Mouse (Mus musculus) hindbrain, embryonic 16.5 days (tissue): Measurements from ENCODE around the gene Oxt. TPM values are rescaled to one million over a fixed set of nuclear protein-coding genes. Genes with fewer than 3 reads are reported as not detected.

Experiments used
- ATAC-seq: fragments of 200-750 bp; cut with Nextera tagmentation; 2 replicates; pipeline ENCODE4 v1.8.0; 2017; ENCODE audit warnings: moderate TSS enrichment, moderate library complexity
- H3K27ac ChIP-seq: fragments of 300-500 bp; sonication (generic); 2 replicates; pipeline ENCODE4 v1.5.1; 2014; ENCODE audit warnings: low read depth, mild to moderate bottlenecking, control low read depth, low read length, moderate library complexity
- H3K27me3 ChIP-seq: fragments of 300-500 bp; sonication (generic); replicated peaks from 2 replicates; pipeline ENCODE4 v1.6.1; 2014; ENCODE audit warnings: low read length; ENCODE audit not compliant: control insufficient read depth, insufficient read depth
- H3K36me3 ChIP-seq: fragments of 300-500 bp; sonication (generic); 2 replicates; pipeline ENCODE4 v1.6.1; 2014; ENCODE audit warnings: mild to moderate bottlenecking, low read length, moderate library complexity, mixed read lengths; ENCODE audit not compliant: control insufficient read depth, insufficient read depth
- H3K4me1 ChIP-seq: fragments of 300-500 bp; sonication (generic); 2 replicates; pipeline ENCODE4 v1.6.1; 2014; ENCODE audit warnings: low read depth, low read length; ENCODE audit not compliant: control insufficient read depth, insufficient read depth
- H3K4me2 ChIP-seq: fragments of 300-500 bp; sonication (generic); 2 replicates; pipeline ENCODE4 v1.6.1; 2014; ENCODE audit warnings: mild to moderate bottlenecking, low read length, control low read depth, moderate library complexity
- H3K4me3 ChIP-seq: fragments of 300-500 bp; sonication (generic); 2 replicates; pipeline ENCODE4 v1.5.1; 2014; ENCODE audit warnings: mild to moderate bottlenecking, low read length, control low read depth, moderate library complexity
- H3K9ac ChIP-seq: fragments of 300-500 bp; sonication (generic); 2 replicates; pipeline ENCODE4 v1.6.1; 2014; ENCODE audit warnings: low read depth, mild to moderate bottlenecking, control low read depth, low read length, moderate library complexity
- H3K9me3 ChIP-seq: fragments of 300-500 bp; sonication (generic); 2 replicates; pipeline ENCODE4 v1.6.1; 2014; ENCODE audit warnings: mild to moderate bottlenecking, low read length, moderate library complexity; ENCODE audit not compliant: control insufficient read depth
- WGBS: fragments of 180-500 bp; shearing (Covaris S2); extraction: QIAGEN DNeasy Blood & Tissue Kit; methylation state at CpG from one replicate; pipeline ENCODE4 v1.1.7; 2014; 5-methylcytosine and 5-hydroxymethylcytosine counted together
- polyA plus RNA-seq: library from polyadenylated mRNA; unstranded; fragments of >200 nt; fragmentation: Nextera tagmentation; extraction: Ambion mirVana; gene quantifications from 2 replicates; pipeline ENCODE4 v1.2.1, GENCODE M21; 2015

The Oxt gene
- 0.31 TPM in 1 of 2 replicates, not detected in the other for polyA plus RNA-seq

GRCm38 (mm10) chr2:130575873-130576272, at the start of gene Oxt:
Oxt (plus strand) TSS chr2:130576173.
- 43% methylated on average over 9 of the region's 9 CpGs for WGBS
- Histone ChIP-seq H3K4me1 (peaks cover 8% of the 10 kb centered on the region), H3K27ac (no peak within 1 kb of the TSS), H3K9me3 (no peaks in the 10 kb centered on the region), H3K4me2 (peak within 1 kb of the TSS; percentile 54), H3K27me3 (peaks cover 48% of the 10 kb centered on the region), H3K4me3 (peak within 1 kb of the TSS; percentile 33), H3K36me3 (no peaks in the 10 kb centered on the region), H3K9ac (peak within 1 kb of the TSS; percentile 51)
- ATAC-seq = no peak

- ATAC-seq = no peak
- Histone ChIP-seq H3K27ac (no peak overlapping the region), H3K27me3 (no peaks in the 10 kb centered on the region), H3K4me2 (no peak overlapping the region), H3K4me1 (no peaks in the 10 kb centered on the region), H3K9me3 (no peaks in the 10 kb centered on the region), H3K36me3 (peaks cover 16% of the 10 kb centered on the region), H3K4me3 (no peak overlapping the region), H3K9ac (no peak overlapping the region)
- whole genome bisulfite sequencing = 84% methylated on average over 6 of the region's 6 CpGs
Observed at GRCm38 (mm10) chr2:130528457-130528856, 47.5 kb upstream of the Oxt start.

- Histone ChIP-seq H3K4me3 (no peak overlapping the region), H3K4me2 (no peak overlapping the region), H3K9me3 (no peaks in the 10 kb centered on the region), H3K4me1 (no peaks in the 10 kb centered on the region), H3K27me3 (no peaks in the 10 kb centered on the region), H3K27ac (no peak overlapping the region), H3K36me3 (peaks cover 18% of the 10 kb centered on the region), H3K9ac (no peak overlapping the region)
- 89% methylated on average over 2 of the region's 2 CpGs for whole genome bisulfite sequencing
- no peak for ATAC-seq
Observed at GRCm38 (mm10) chr2:130529290-130529689, 46.7 kb upstream of the Oxt start.

GRCm38 (mm10) chr2:130529925-130530324, 46.0 kb upstream of the Oxt start:
- no peaks in the 10 kb centered on the region for H3K27me3 ChIP-seq
- H3K4me2 ChIP-seq = no peak overlapping the region
- peaks cover 21% of the 10 kb centered on the region for H3K36me3 ChIP-seq
- H3K9ac ChIP-seq = no peak overlapping the region
- H3K9me3 ChIP-seq = no peaks in the 10 kb centered on the region
- no peaks in the 10 kb centered on the region for H3K4me1 ChIP-seq
- WGBS = 88% methylated on average over 7 of the region's 7 CpGs
- no peak overlapping the region for H3K4me3 ChIP-seq
- ATAC-seq = no peak
- H3K27ac ChIP-seq = no peak overlapping the region

- H3K4me1 ChIP-seq = no peaks in the 10 kb centered on the region
- H3K27ac ChIP-seq = no peak overlapping the region
- H3K4me3 ChIP-seq = no peak overlapping the region
- no peak overlapping the region for H3K4me2 ChIP-seq
- H3K36me3 ChIP-seq = peaks cover 15% of the 10 kb centered on the region
- no peak overlapping the region for H3K9ac ChIP-seq
- no peaks in the 10 kb centered on the region for H3K9me3 ChIP-seq
- H3K27me3 ChIP-seq = no peaks in the 10 kb centered on the region
- 85% methylated on average over 2 of the region's 2 CpGs for WGBS
- ATAC-seq = no peak
Observed at GRCm38 (mm10) chr2:130532201-130532600, 43.8 kb upstream of the Oxt start.

- Histone ChIP-seq H3K36me3 (peaks cover 23% of the 10 kb centered on the region), H3K27me3 (no peaks in the 10 kb centered on the region)
- 90% methylated on average over 6 of the region's 6 CpGs for WGBS
Observed at GRCm38 (mm10) chr2:130535017-130535416, 41.0 kb upstream of the Oxt start.

GRCm38 (mm10) chr2:130536890-130537289, 39.1 kb upstream of the Oxt start:
- no peak overlapping the region for H3K4me3 ChIP-seq
- H3K9ac ChIP-seq = no peak overlapping the region
- no peaks in the 10 kb centered on the region for H3K9me3 ChIP-seq
- no peak overlapping the region for H3K4me2 ChIP-seq
- no peaks in the 10 kb centered on the region for H3K4me1 ChIP-seq
- ATAC-seq = no peak
- H3K27ac ChIP-seq = no peak overlapping the region
- 87% methylated on average over 3 of the region's 3 CpGs for WGBS
- H3K36me3 ChIP-seq = peaks cover 31% of the 10 kb centered on the region
- no peaks in the 10 kb centered on the region for H3K27me3 ChIP-seq

More at GRCm38 (mm10) chr2:130535017-130535416, 41.0 kb upstream of the Oxt start:
- H3K9ac ChIP-seq = no peak overlapping the region
- no peak overlapping the region for H3K4me3 ChIP-seq
- no peaks in the 10 kb centered on the region for H3K4me1 ChIP-seq
- no peak for ATAC-seq
- no peaks in the 10 kb centered on the region for H3K9me3 ChIP-seq
- no peak overlapping the region for H3K27ac ChIP-seq
- no peak overlapping the region for H3K4me2 ChIP-seq

- H3K9ac ChIP-seq = no peak overlapping the region
- no peak overlapping the region for H3K27ac ChIP-seq
- H3K27me3 ChIP-seq = no peaks in the 10 kb centered on the region
- no peak for ATAC-seq
- H3K4me3 ChIP-seq = no peak overlapping the region
- no peaks in the 10 kb centered on the region for H3K9me3 ChIP-seq
- 92% methylated on average over 8 of the region's 8 CpGs for WGBS
- no peaks in the 10 kb centered on the region for H3K4me1 ChIP-seq
- no peak overlapping the region for H3K4me2 ChIP-seq
- peaks cover 33% of the 10 kb centered on the region for H3K36me3 ChIP-seq
Observed at GRCm38 (mm10) chr2:130538876-130539546, 37.0 kb upstream of the Oxt start.

GRCm38 (mm10) chr2:130540266-130540665, 35.7 kb upstream of the Oxt start:
- Histone ChIP-seq H3K4me3 (no peak overlapping the region), H3K4me1 (no peaks in the 10 kb centered on the region), H3K4me2 (no peak overlapping the region), H3K9me3 (no peaks in the 10 kb centered on the region), H3K27me3 (no peaks in the 10 kb centered on the region), H3K27ac (no peak overlapping the region), H3K9ac (no peak overlapping the region), H3K36me3 (peaks cover 39% of the 10 kb centered on the region)
- WGBS = 89% methylated on average over 9 of the region's 9 CpGs
- ATAC-seq = no peak
